Mouse (Mus musculus) spleen, adult 10 weeks (tissue): ENCODE data around the gene 1700017D01Rik. TPM values are rescaled to one million over a fixed set of nuclear protein-coding genes. Genes with fewer than 3 reads are reported as not detected.

ENCODE experiments used
- polyA plus RNA-seq: library from polyadenylated mRNA; stranded (reverse); fragments of 350-450 nt; fragmentation: Illumina TruSeq; extraction: RNeasy Lipid Tissue Mini Kit (QIAGEN cat#74804); gene quantifications from one replicate; pipeline ENCODE4 v1.2.3, GENCODE M21; 2015; ENCODE audit warnings: low replicate concordance; ENCODE audit not compliant: insufficient read depth

Gene 1700017D01Rik
- polyA plus RNA-seq, result not detected

GRCm38 (mm10) chr19:11130776-11131175 lies at the start of gene 1700017D01Rik:
TSS of gene 1700017D01Rik (minus strand) at chr19:11130876.

GRCm38 (mm10) chr19:11165172-11165571 lies 34.5 kb upstream of the 1700017D01Rik start, which contains the start of gene 1700025F22Rik:
TSS of gene 1700025F22Rik (minus strand) at chr19:11165320.

DNA sequence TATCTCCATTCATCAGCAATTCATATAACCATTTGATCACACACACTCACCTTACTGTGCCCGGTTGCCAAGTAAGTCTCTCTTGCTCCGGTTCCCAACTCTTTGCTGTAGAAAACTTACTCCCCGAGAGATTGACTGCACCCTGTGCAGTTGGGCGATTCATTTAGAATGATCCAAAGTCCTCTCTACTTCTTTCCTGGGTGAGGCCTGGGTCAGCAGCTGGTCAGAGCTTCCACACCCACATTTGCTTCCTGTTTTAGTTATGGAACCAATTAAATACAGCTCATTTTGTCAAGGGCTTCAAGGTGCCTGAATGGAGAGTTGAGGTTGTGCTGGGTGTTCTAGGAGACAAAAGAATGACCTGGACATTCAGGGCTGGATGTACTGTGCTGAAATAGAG lies 49.7 kb downstream of the 1700017D01Rik start, which contains the start of gene Ms4a8a:
TSS of gene Ms4a8a (minus strand) at position 169 of the 400 bp plus-strand sequence.

Other genes starting within 250 kb of the 1700017D01Rik start
- gene Tmem109, start 248.9 kb downstream of the 1700017D01Rik start, polyA plus RNA-seq, result 16.3 TPM
- 103 TPM for gene Prpf19, start 235.6 kb downstream of the 1700017D01Rik start, polyA plus RNA-seq
- not detected for gene Zp1, start 210.2 kb downstream of the 1700017D01Rik start, polyA plus RNA-seq
- gene Ptgdr2, start 193.7 kb downstream of the 1700017D01Rik start, polyA plus RNA-seq, result 0.14 TPM
- gene Ccdc86, start 181.6 kb downstream of the 1700017D01Rik start, polyA plus RNA-seq, result 7.5 TPM
- gene Ms4a10, start 156.2 kb downstream of the 1700017D01Rik start, polyA plus RNA-seq, result not detected
- gene Ms4a15, start 137.6 kb downstream of the 1700017D01Rik start, polyA plus RNA-seq, result not detected
- not detected for gene Ms4a18, start 112.8 kb downstream of the 1700017D01Rik start, polyA plus RNA-seq
- 9.2 TPM for gene Ms4a8a, start 49.8 kb downstream of the 1700017D01Rik start, polyA plus RNA-seq
- gene 1700025F22Rik, start 34.4 kb upstream of the 1700017D01Rik start, polyA plus RNA-seq, result not detected
- not detected for gene Ms4a13, start 65.9 kb upstream of the 1700017D01Rik start, polyA plus RNA-seq
- gene Ms4a12, start 101.6 kb upstream of the 1700017D01Rik start, polyA plus RNA-seq, result not detected
- gene Ms4a1, start 135.4 kb upstream of the 1700017D01Rik start, polyA plus RNA-seq, result 821 TPM
- gene Ms4a5, start 153.0 kb upstream of the 1700017D01Rik start, polyA plus RNA-seq, result not detected
- 3.4 TPM for gene Ms4a14, start 183.6 kb upstream of the 1700017D01Rik start, polyA plus RNA-seq
- gene Ms4a7, start 205.3 kb upstream of the 1700017D01Rik start, polyA plus RNA-seq, result 27.2 TPM
- 8.1 TPM for gene Ms4a4a, start 244.6 kb upstream of the 1700017D01Rik start, polyA plus RNA-seq